Mouse (Mus musculus): Measurements from ENCODE around the gene Map1lc3a.

Gene Map1lc3a

GRCm38 (mm10) chr2:155276195-155276594, at the start of gene Map1lc3a:
Gene Map1lc3a (plus strand): TSS chr2:155276297.
- peak; percentile 99 to 100 for DNase-seq

GRCm38 (mm10) chr2:155235746-155236361, 40.2 kb upstream of the Map1lc3a start:
- no peak for DNase-seq

- peak; percentile 100 for DNase-seq
Measured at GRCm38 (mm10) chr2:155236362-155236992, 39.6 kb upstream of the Map1lc3a start, which contains the start of gene Dynlrb1. Gene Dynlrb1 (plus strand): TSS chr2:155236533.

GRCm38 (mm10) chr2:155237276-155237675, 38.8 kb upstream of the Map1lc3a start:
- peak; percentile 16 for DNase-seq

GRCm38 (mm10) chr2:155240915-155241314, 35.2 kb upstream of the Map1lc3a start:
- DNase-seq = peak in 1 of 2 experiments; percentile 20

- DNase-seq = no peak
Measured at GRCm38 (mm10) chr2:155242296-155242855, 33.7 kb upstream of the Map1lc3a start.

GRCm38 (mm10) chr2:155246231-155246630, 29.9 kb upstream of the Map1lc3a start:
- DNase-seq = peak; percentile 17 to 29

- no peak for DNase-seq
Measured at GRCm38 (mm10) chr2:155248206-155248605, 27.9 kb upstream of the Map1lc3a start.

GRCm38 (mm10) chr2:155248718-155249117, 27.4 kb upstream of the Map1lc3a start:
- no peak for DNase-seq

GRCm38 (mm10) chr2:155249588-155249987, 26.5 kb upstream of the Map1lc3a start:
- no peak for DNase-seq

- no peak for DNase-seq
Measured at GRCm38 (mm10) chr2:155265526-155265925, 10.6 kb upstream of the Map1lc3a start.

GRCm38 (mm10) chr2:155266896-155267295, 9.2 kb upstream of the Map1lc3a start:
- no peak for DNase-seq

GRCm38 (mm10) chr2:155271957-155272356, 4.1 kb upstream of the Map1lc3a start:
- DNase-seq = peak; percentile 28 to 34

- DNase-seq = no peak
Measured at GRCm38 (mm10) chr2:155272396-155273170, 3.5 kb upstream of the Map1lc3a start.

GRCm38 (mm10) chr2:155273603-155274002, 2.5 kb upstream of the Map1lc3a start:
- no peak for DNase-seq

- DNase-seq = peak; percentile 78 to 84
Measured at GRCm38 (mm10) chr2:155276621-155277175, 601 bp downstream of the Map1lc3a start.

GRCm38 (mm10) chr2:155277721-155278120, 1.6 kb downstream of the Map1lc3a start:
- DNase-seq = peak; percentile 29 to 38

- DNase-seq = peak; percentile 77 to 83
Measured at GRCm38 (mm10) chr2:155278361-155278760, 2.3 kb downstream of the Map1lc3a start.

- peak; percentile 11 to 29 for DNase-seq
Measured at GRCm38 (mm10) chr2:155279163-155279562, 3.1 kb downstream of the Map1lc3a start.

- DNase-seq = no peak
Measured at GRCm38 (mm10) chr2:155280116-155280515, 4.0 kb downstream of the Map1lc3a start.

- DNase-seq = peak; percentile 74 to 77
Measured at GRCm38 (mm10) chr2:155283793-155284192, 7.7 kb downstream of the Map1lc3a start.

GRCm38 (mm10) chr2:155284647-155285046, 8.6 kb downstream of the Map1lc3a start:
- no peak for DNase-seq

- no peak for DNase-seq
Measured at GRCm38 (mm10) chr2:155285744-155286143, 9.6 kb downstream of the Map1lc3a start.

Measured in cerebellum, postnatal 10 days (tissue).